ENCODE assay signal across 20 mouse cellular contexts in the genomic region with DNA sequence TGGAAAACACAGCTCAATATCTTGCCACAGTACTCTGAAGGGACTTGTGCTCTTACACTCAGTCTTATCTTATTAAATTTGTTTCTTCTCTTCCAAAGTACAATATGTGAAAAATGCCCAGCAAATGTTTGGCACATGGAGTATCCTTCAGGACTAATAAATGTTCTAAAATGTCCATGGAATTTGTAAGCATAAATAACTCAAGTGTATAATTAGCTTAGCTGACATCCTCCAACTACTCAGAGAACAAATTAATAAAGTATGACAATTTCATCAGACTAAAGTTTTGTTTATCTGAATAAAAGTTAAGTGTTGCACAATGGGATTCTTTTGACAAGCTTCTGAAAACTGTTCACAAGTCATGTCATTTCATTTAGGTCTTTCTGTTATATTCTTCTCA.
"Had no signal": no experiment of that assay in that cellular context is flagged by ENCODE, and none has a peak within 500 bp of the region (broad histone marks: within the 10 kb centered on the region; RNA-seq: fewer than 3 reads in every experiment).

No protein-coding gene starts in this region.

- H3K4me2 ChIP-seq: limb, embryonic 15.5 days; liver, embryonic 11.5 days; liver, embryonic 13.5 days; liver, embryonic 15.5 days; lung, embryonic 15.5 days; midbrain, embryonic 12.5 days; neural tube, embryonic 13.5 days; neural tube, embryonic 15.5 days had no signal

- ATAC-seq: midbrain, embryonic 16.5 days had no signal

- H3K36me3 ChIP-seq: limb, embryonic 15.5 days; liver, embryonic 13.5 days; liver, embryonic 15.5 days; lung, embryonic 15.5 days; midbrain, embryonic 10.5 days; midbrain, embryonic 12.5 days; neural tube, embryonic 13.5 days; neural tube, embryonic 15.5 days had no signal

- H3K9ac ChIP-seq: limb, embryonic 15.5 days; liver, embryonic 13.5 days; liver, embryonic 15.5 days; lung, embryonic 15.5 days; midbrain, embryonic 12.5 days; neural tube, embryonic 13.5 days; neural tube, embryonic 15.5 days had no signal

- H3K27me3 ChIP-seq: limb, embryonic 15.5 days; liver, embryonic 13.5 days; liver, embryonic 15.5 days; lung, embryonic 15.5 days; midbrain, embryonic 12.5 days; neural tube, embryonic 13.5 days; neural tube, embryonic 15.5 days had no signal

- H3K4me3 ChIP-seq: limb, embryonic 15.5 days; liver, embryonic 13.5 days; liver, embryonic 15.5 days; lung, embryonic 15.5 days; midbrain, embryonic 10.5 days; midbrain, embryonic 12.5 days; myocyte; neural tube, embryonic 13.5 days; neural tube, embryonic 15.5 days had no signal

- H3K9me3 ChIP-seq: limb, embryonic 15.5 days; liver, embryonic 13.5 days; liver, embryonic 15.5 days; lung, embryonic 15.5 days; midbrain, embryonic 10.5 days; midbrain, embryonic 12.5 days; neural tube, embryonic 13.5 days; neural tube, embryonic 15.5 days had no signal

- H3K4me1 ChIP-seq: limb, embryonic 15.5 days; liver, embryonic 13.5 days; liver, embryonic 15.5 days; lung, embryonic 15.5 days; midbrain, embryonic 10.5 days; midbrain, embryonic 12.5 days; neural tube, embryonic 13.5 days; neural tube, embryonic 15.5 days had no signal

- DNase-seq: liver, embryonic 13.5 days; midbrain, embryonic 14.5 days; retina, postnatal 1 day; right cerebral cortex, adult 18-20 months; right cerebral cortex, postnatal 25 days; right cerebral cortex, postnatal 4 days; spleen, adult 18-20 months; thymus, adult 18-20 months; thymus, postnatal 14 days; thymus, postnatal 36 days had no signal

- H3K27ac ChIP-seq: limb, embryonic 15.5 days; liver, embryonic 13.5 days; liver, embryonic 15.5 days; lung, embryonic 15.5 days; midbrain, embryonic 10.5 days; midbrain, embryonic 12.5 days; neural tube, embryonic 13.5 days; neural tube, embryonic 15.5 days had no signal
